Mouse (Mus musculus): Measurements from ENCODE around the gene Vwa3b. TPM values are rescaled to one million over a fixed set of nuclear protein-coding genes. Genes with fewer than 3 reads are reported as not detected.

Gene Vwa3b
- total RNA-seq, 2 experiments from 2014 or later, result 34.6 to 57.2 TPM

- peak; percentile 26 for DNase-seq
Observed at GRCm38 (mm10) chr1:37231295-37231701, 204.9 kb downstream of the Vwa3b start.

Other genes with a start within 250 kb of the Vwa3b start
- gene Tmem131, start 82.9 kb upstream of the Vwa3b start, total RNA-seq (2021), result 10 to 100 TPM; 22.1 to 25.3 TPM
- gene Cnga3, start 187.8 kb downstream of the Vwa3b start, total RNA-seq (2021), result under 1 TPM; 0.24 to 0.59 TPM